Mouse (Mus musculus): ENCODE measurements at regions not wholly inside any gene's neighbourhood (a gene's known extent, or its start where the extent isn't known, plus 50 kb on each side); places are given as distances from the start of the nearest gene placed in this dataset.

DNA sequence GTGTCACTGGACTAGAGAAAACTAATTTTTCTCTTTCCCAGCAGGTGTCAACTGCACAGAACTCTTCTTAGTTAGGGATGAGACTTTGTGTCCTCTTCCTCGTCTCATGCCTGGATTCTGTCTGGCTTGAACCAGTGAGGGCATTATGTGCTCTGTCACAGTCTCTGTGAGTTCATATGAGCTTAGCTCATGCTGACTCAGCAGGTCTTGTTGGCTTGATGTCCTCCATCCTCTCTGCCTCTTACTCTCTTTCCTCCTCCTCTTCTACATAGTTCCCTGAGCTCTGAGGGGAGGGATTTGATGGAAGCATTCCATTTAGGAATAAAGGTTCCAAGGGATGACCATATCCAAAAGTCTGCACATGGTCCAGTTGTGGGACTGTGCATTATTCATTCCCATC is 284.7 kb downstream of the Meis1 start:
- DNase-seq (ENCODE audit: low spot score) (no peak), ATAC-seq (no peak)
- no peak overlapping the region for H3K9ac ChIP-seq (replicated peaks; ENCODE audit: low read length)
- H3K27me3 ChIP-seq (ENCODE audit: insufficient read depth, low read length), result no peaks in the 10 kb centered on the region
- no peaks in the 10 kb centered on the region for H3K9me3 ChIP-seq (ENCODE audit: low read length)
- no peaks in the 10 kb centered on the region for H3K4me1 ChIP-seq (ENCODE audit: insufficient read depth, low read length)
- no peak overlapping the region for H3K27ac ChIP-seq
- no peak overlapping the region for H3K4me3 ChIP-seq (ENCODE audit: low read length)
- no peak overlapping the region for H3K4me2 ChIP-seq (ENCODE audit: low read depth, low read length)
- 68% methylated on average over 1 of the region's 1 CpGs for WGBS
- no peaks in the 10 kb centered on the region for H3K36me3 ChIP-seq (ENCODE audit: insufficient read depth, low read length)
- no peak for TF ChIP-seq CTCF (IDR thresholded peaks at IDR 0.05; ENCODE audit: low read depth)

DNA sequence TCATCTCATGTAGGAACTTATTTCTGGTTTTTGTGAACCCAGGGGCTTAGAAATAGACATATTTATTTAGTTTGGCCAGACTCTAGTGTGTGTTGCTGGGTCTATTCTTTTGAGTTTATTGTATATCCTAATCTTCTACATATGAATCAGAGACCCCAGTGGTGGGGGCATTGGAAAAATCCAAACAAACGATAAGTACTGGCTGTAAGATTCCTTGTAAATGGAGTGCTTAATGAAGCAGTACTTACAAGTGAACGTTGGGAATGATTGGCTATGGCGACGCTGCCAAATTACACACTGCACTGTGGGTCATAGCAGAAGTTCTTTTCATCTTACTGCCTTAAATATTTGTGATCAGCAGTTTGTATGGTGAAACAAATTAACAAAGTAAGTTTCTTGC is 289.0 kb downstream of the Meis1 start:
- TF ChIP-seq CTCF (IDR thresholded peaks at IDR 0.05; ENCODE audit: low read depth), result no peak
- Histone ChIP-seq H3K9me3 (ENCODE audit: low read length) (no peaks in the 10 kb centered on the region), H3K9ac (replicated peaks; ENCODE audit: low read length) (no peak overlapping the region), H3K4me1 (ENCODE audit: insufficient read depth, low read length) (no peaks in the 10 kb centered on the region), H3K4me3 (ENCODE audit: low read length) (no peak overlapping the region), H3K36me3 (ENCODE audit: insufficient read depth, low read length) (no peaks in the 10 kb centered on the region), H3K4me2 (ENCODE audit: low read depth, low read length) (no peak overlapping the region), H3K27ac (no peak overlapping the region), H3K27me3 (ENCODE audit: insufficient read depth, low read length) (no peaks in the 10 kb centered on the region)
- no peak for DNase-seq (ENCODE audit: low spot score)
- ATAC-seq, result no peak
- 66% methylated on average over 4 of the region's 4 CpGs for WGBS

DNA sequence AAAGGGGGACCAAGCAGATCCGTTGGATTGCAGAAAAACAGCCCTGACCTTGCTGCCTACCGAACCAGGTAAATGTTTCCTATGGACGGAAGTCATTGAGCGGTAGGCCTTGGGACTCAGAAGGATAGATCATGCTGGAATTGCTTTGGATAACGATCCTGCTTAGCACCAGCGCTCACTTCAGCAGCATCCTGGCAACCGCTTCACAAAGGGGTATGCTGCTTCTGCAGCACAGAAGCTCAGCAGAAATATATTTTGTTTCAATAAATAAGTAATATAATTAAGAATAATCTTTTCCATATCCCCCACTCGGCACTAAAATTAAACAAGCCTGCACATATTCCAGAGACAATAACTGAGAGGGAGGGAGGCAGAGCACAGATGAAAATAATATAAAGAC is 296.0 kb downstream of the Meis1 start:
- Histone ChIP-seq H3K27me3 (ENCODE audit: insufficient read depth, low read length) (no peaks in the 10 kb centered on the region), H3K4me2 (ENCODE audit: low read depth, low read length) (no peak overlapping the region), H3K9me3 (ENCODE audit: low read length) (no peaks in the 10 kb centered on the region), H3K9ac (replicated peaks; ENCODE audit: low read length) (no peak overlapping the region), H3K27ac (no peak overlapping the region), H3K4me3 (ENCODE audit: low read length) (no peak overlapping the region), H3K36me3 (ENCODE audit: insufficient read depth, low read length) (no peaks in the 10 kb centered on the region), H3K4me1 (ENCODE audit: insufficient read depth, low read length) (no peaks in the 10 kb centered on the region)
- WGBS, result 67% methylated on average over 8 of the region's 8 CpGs
- no peak for TF ChIP-seq CTCF (IDR thresholded peaks at IDR 0.05; ENCODE audit: low read depth)
- DNase-seq (ENCODE audit: low spot score) (peak; percentile 12), ATAC-seq (no peak)

DNA sequence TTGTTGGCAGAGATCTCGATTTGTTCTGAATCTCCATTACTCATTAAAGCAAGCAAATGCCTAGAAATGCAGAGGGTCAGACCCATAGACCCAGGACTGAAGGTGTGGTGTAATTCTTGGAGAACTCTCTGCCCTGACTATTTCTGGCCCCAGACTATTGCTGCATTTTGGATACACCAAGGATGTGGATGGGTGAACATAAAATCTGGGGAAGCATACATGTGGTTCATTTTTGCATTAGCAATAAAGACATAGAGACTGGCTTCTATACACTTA is 303.0 kb downstream of the Meis1 start:
- Histone ChIP-seq H3K27ac (no peak overlapping the region), H3K27me3 (ENCODE audit: insufficient read depth, low read length) (no peaks in the 10 kb centered on the region), H3K36me3 (ENCODE audit: insufficient read depth, low read length) (no peaks in the 10 kb centered on the region), H3K4me3 (ENCODE audit: low read length) (no peak overlapping the region), H3K9me3 (ENCODE audit: low read length) (no peaks in the 10 kb centered on the region), H3K9ac (replicated peaks; ENCODE audit: low read length) (no peak overlapping the region), H3K4me2 (ENCODE audit: low read depth, low read length) (no peak overlapping the region), H3K4me1 (ENCODE audit: insufficient read depth, low read length) (no peaks in the 10 kb centered on the region)
- 61% methylated on average over 1 of the region's 1 CpGs for WGBS
- DNase-seq (ENCODE audit: low spot score), result no peak
- no peak for TF ChIP-seq CTCF (IDR thresholded peaks at IDR 0.05; ENCODE audit: low read depth)
- no peak for ATAC-seq

DNA sequence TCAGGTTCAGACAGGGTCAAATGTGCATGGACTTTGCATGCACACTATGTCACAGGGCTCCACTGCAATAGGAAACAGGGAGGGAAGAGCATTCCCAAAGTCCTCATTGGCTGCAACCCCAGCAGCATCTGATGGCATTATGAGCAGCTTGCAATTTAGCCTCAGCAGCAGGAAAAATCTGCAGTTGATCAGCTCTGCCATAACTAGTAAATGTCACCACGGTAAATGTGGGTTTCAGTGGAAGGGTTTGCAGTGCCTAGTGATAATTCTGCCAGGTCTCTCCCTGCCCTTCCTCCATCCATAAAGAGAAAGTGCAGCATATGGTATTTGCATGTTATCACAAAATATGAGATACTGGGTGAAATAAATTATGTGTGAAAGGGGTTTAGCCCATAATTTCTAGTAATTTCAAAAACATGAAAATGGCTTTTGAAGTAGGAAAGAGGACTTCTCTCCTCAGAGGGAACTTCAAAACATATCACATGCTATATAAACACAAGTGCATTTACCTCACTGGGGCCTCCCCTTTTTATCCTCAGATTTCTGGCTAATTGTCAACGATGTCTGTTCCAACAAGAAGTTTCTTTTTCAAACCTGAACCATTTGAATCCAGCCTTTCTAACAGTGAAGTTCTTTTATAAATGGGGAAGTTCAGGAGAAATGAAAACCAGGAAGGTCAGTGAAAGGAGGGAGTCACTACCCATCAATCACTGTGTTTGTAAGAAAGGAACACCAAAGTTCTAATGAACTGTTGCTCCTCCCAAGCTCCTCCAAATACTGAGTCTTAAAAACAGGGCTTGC is 303.5 kb downstream of the Meis1 start:
- Histone ChIP-seq H3K9ac (replicated peaks; ENCODE audit: low read length) (no peak overlapping the region), H3K4me2 (ENCODE audit: low read depth, low read length) (no peak overlapping the region), H3K9me3 (ENCODE audit: low read length) (no peaks in the 10 kb centered on the region), H3K4me1 (ENCODE audit: insufficient read depth, low read length) (no peaks in the 10 kb centered on the region), H3K27me3 (ENCODE audit: insufficient read depth, low read length) (no peaks in the 10 kb centered on the region), H3K36me3 (ENCODE audit: insufficient read depth, low read length) (no peaks in the 10 kb centered on the region), H3K27ac (no peak overlapping the region), H3K4me3 (ENCODE audit: low read length) (no peak overlapping the region)
- 49% methylated on average over 2 of the region's 2 CpGs for WGBS
- TF ChIP-seq CTCF (IDR thresholded peaks at IDR 0.05; ENCODE audit: low read depth), result no peak
- DNase-seq (ENCODE audit: low spot score) (peak; percentile 35), ATAC-seq (no peak)

DNA sequence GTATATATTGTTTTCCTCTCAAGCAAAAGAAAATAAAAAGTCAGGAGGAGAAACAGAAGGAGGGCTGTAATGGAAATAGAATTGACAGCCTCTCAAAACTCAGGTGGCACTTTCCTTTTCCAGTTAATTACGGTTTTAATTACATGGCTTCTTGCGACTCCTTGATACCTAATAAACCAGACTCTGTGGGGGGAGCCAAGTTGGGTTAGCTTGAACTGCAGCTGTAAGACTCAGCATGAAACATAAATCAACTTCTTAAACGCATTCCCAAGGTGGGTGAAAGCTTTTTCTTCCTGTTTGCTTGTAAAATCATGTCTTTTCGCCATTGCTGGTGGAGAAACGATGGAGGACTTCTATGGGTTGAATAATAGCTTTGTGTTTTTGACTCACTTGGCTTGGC is 304.4 kb downstream of the Meis1 start:
- H3K9ac ChIP-seq (replicated peaks; ENCODE audit: low read length), result no peak overlapping the region
- H3K4me3 ChIP-seq (ENCODE audit: low read length), result no peak overlapping the region
- TF ChIP-seq CTCF (IDR thresholded peaks at IDR 0.05; ENCODE audit: low read depth), result no peak
- 66% methylated on average over 5 of the region's 5 CpGs for WGBS
- no peaks in the 10 kb centered on the region for H3K27me3 ChIP-seq (ENCODE audit: insufficient read depth, low read length)
- H3K36me3 ChIP-seq (ENCODE audit: insufficient read depth, low read length), result no peaks in the 10 kb centered on the region
- no peak overlapping the region for H3K4me2 ChIP-seq (ENCODE audit: low read depth, low read length)
- ATAC-seq (no peak), DNase-seq (ENCODE audit: low spot score) (peak; percentile 30)
- no peaks in the 10 kb centered on the region for H3K9me3 ChIP-seq (ENCODE audit: low read length)
- no peak overlapping the region for H3K27ac ChIP-seq
- H3K4me1 ChIP-seq (ENCODE audit: insufficient read depth, low read length), result no peaks in the 10 kb centered on the region

DNA sequence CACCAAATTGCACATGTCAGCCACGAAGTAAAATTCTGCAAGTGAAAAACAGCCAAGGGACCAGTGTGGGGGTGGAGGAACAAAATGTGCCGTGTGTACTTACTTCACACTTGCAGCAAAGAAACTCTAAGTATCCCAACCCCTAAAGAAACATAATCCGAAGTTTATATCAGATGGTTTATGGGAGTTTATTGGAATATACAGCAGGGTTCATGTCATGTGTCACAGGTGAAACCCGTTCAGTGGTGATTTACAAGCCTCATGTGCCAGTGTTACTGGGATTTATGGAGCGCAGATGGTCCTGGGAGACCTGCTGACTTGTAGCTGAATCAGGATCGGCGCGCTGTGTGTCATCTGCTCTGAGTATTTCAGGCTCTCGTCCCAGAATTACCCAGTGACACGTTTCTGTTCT is 306.1 kb downstream of the Meis1 start:
- H3K9me3 ChIP-seq (ENCODE audit: low read length), result no peaks in the 10 kb centered on the region
- no peaks in the 10 kb centered on the region for H3K36me3 ChIP-seq (ENCODE audit: insufficient read depth, low read length)
- no peak overlapping the region for H3K4me2 ChIP-seq (ENCODE audit: low read depth, low read length)
- TF ChIP-seq CTCF (IDR thresholded peaks at IDR 0.05; ENCODE audit: low read depth), result no peak
- no peak overlapping the region for H3K9ac ChIP-seq (replicated peaks; ENCODE audit: low read length)
- DNase-seq (ENCODE audit: low spot score) (peak; percentile 45), ATAC-seq (no peak)
- 68% methylated on average over 10 of the region's 10 CpGs for WGBS
- H3K27me3 ChIP-seq (ENCODE audit: insufficient read depth, low read length), result no peaks in the 10 kb centered on the region
- H3K4me1 ChIP-seq (ENCODE audit: insufficient read depth, low read length), result no peaks in the 10 kb centered on the region
- H3K4me3 ChIP-seq (ENCODE audit: low read length), result no peak overlapping the region
- H3K27ac ChIP-seq, result no peak overlapping the region
